Mouse (Mus musculus): ENCODE measurements around the gene Eps15l1.

The Eps15l1 gene

DNA sequence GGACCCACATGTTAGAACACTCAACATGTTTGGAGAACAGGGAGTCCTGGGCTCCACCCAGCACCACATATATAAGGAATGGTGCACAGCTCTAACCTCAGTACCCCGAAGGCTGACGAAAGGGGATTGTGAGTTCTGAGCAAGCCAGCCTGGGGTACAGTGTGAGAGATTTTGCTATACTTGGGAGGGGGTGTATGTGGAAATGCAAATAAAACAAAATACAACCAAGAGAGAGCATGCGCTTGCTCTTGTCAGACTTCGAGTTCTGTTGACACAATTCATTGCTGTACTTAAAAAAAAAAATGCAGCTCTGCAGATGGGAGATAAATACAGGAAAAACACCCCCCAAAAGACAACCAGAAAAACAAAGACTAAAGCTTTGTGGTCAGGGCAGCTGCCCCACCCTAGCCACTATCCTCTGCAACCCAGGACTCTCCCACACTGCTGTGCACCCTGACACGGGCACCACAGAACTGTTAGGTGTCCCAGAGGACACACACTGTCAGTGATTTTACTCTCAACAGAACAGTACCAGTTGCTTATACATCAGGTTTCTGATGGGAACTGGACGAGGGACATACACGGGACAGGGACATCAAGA is 69.8 kb downstream of the Eps15l1 start:
- intact Hi-C loops (cut with DNase I): no loop called here

DNA sequence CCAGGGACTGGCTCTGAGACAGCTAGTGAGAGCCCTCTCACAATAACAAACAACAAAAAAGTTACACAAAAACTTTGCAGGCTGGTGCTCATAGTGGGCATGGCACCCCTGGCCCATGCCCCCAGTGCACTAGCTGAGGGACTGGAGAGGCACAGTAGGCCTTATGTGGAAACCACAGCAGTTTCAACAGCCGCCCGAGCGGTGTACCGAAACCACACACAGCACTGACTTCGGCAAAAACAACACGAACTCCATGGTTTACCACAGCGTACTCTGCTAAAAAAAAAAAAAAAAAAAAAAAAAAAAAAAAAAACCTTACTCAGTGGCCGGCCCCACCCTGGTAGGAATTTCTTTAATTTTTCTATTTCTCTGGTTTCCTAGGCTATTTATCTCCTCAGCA is 70.5 kb downstream of the Eps15l1 start:
- intact Hi-C loops (cut with DNase I): no loop called here

DNA sequence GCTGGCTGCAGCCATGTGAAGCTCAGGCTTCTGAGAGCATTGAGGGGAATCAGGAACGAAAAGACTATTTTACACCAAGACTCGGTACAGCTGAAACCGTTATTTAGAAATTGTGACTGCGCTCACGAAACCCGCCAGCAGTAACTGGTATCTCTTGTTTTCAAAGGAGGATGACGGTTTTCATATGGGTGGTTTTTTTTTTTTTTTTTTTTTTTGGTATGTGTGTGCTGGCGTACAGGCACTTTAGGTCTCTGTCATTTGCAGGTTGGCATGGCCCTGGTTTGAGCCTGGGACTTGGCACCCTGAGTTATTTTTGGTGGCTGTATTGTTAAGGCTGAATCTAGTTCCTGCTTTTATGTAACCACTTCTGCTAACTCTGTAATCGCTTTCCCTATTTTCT is 71.4 kb downstream of the Eps15l1 start:
- intact Hi-C loops (cut with DNase I): no loop called here

DNA sequence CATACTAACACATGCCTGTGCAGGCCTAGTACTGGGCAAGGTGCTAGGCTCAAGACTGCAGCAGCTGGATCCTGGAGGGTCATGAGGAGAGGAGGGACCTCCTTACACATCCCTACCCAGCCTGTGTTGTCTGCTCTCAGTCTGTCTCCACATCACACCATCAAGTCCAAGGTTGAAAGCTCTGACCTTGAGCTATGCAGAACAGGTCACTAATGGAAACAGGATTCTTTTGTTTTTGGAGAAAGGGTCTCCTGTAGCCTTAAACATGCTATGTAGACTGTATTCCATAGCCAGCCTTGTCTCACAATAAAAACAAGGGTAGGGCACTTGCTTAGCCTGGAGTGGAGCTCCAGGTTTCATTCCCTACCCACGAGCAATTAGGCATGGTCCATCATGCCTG is 72.3 kb downstream of the Eps15l1 start:
- intact Hi-C loops (cut with DNase I): no loop called here

DNA sequence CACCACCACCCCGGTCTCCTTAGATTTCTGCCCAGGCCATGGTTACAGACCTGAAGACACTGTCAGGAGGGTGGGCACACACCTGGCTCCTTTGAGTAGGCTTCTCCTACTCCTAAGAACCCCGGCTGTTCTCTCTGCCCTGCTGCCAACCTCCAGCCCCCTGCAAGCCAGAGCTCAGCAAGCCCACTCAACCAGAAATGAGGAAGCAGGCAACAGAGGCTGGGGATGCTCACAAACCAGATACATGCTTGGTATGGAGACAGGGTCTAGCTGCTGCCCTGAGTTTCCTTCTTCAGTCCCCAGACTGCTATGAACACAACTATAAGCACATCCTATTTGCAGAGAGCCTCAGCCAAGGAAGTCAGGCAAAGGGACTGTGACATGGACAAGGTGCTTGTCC is 73.1 kb downstream of the Eps15l1 start:
- intact Hi-C loops (cut with DNase I): no loop called here

DNA sequence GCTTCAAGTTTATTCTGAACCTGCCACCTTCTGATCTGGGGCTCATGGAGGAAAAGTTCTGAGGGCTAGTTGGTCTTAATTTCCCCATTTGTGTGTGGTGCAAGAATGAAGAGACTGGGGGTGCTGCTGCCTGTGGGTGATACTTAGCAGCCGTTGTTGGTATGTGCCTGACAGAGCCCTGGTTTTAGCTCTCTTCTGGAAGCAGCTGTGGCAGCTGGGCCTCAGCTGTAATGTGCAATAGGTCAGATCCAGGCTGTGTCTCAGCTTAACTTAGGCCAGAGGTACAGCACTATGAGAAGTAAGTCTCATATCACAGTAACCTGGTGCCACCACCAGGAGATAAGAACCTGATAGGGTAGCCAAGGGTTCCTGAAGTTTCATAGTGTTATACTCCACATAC is 73.7 kb downstream of the Eps15l1 start:
- intact Hi-C loops (cut with DNase I): no loop called here

DNA sequence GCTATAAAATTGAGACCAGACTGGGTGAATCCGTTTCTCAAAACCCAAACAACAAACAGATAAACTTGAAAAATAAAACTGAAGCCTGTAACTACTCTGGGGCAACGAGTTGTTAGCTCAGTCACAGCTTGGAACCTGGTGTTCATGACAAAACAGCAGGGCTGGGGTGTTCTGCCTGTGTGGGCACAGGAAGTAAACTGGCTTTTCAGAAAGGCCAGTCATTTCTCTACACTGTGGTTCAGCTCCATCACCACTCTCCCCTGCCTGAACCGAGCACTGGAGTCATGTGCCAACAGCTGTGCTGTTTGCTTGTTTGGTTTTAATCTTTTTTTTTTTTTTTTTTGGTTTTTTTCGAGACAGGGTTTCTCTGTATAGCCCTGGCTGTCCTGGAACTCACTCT is 77.5 kb downstream of the Eps15l1 start:
- intact Hi-C loops (cut with DNase I): no loop called here

DNA sequence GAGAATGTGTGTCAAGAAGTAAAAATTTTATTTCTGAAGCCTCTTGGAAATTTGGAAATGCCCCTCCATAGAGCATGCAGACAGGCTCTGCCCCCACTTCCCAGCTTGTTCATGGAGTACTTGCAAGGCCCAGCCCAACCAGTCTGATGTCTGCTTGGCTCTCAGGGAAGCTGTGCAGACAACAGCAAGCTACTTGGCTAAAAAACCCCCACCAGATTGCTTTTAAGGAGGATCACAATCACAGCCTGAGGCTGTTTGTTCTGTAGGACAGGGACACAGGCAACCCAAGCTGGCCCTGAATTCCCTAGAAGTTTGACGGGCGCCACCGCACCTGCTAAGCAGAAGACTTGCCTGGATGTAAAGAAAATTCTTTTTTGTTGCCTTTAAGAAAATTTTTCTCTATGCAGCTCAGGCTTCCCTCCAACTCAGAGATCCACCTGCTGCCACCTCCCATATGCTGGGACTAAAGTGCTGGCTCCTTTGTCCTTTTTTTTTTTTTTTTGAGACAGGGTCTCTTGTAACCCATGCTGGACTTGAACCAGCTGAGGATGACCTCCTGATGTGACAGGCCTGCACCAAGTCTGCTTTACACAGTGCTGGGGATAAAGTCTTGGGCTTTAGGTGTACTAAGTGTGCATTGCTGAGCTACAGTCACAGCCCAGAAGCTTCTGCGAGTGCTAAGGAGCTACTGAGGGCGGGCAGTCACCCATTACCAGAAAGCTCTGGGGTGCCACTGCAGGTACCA is 78.5 kb downstream of the Eps15l1 start:
- intact Hi-C loops (cut with DNase I): no loop called here

DNA sequence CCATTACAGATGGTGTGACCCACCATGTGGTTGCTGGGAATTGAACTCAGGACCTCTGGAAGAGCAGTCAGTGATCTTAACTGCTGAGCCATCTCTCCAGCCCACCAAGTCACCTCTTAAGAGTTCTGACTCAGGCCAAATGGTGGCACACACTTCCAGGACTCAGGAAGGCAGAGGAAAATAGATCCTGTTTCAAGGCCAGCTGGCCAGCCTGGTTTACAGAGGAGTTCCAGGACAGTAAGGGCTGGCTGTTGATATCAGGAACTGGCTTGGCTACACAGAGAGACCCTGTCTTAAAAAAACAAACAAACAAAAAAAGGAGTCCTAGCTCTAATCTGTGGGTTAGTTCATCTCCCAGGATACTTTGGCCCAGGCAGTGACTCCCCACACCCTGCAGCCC is 84.2 kb downstream of the Eps15l1 start:
- intact Hi-C loops (cut with DNase I): no loop called here

DNA sequence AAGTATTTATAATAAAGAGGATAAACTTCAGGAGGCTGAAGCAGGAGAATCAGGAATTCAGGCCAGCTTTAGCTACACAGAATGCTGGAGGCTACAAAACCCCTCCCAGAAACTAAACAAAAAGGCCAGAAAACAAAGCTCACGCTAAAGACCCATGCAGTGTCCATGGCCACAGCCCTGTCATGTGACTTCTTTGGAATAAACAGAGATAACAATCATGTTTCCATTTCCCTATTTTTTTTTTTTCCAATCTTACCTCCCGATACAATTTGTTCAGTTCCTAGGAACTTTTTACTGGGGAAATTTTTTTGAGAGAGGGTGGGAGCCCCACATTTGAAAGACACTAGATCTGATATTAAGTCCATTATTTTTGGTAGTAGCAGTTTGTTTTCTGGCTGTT is 85.0 kb downstream of the Eps15l1 start:
- intact Hi-C loops (cut with DNase I): no loop called here

DNA sequence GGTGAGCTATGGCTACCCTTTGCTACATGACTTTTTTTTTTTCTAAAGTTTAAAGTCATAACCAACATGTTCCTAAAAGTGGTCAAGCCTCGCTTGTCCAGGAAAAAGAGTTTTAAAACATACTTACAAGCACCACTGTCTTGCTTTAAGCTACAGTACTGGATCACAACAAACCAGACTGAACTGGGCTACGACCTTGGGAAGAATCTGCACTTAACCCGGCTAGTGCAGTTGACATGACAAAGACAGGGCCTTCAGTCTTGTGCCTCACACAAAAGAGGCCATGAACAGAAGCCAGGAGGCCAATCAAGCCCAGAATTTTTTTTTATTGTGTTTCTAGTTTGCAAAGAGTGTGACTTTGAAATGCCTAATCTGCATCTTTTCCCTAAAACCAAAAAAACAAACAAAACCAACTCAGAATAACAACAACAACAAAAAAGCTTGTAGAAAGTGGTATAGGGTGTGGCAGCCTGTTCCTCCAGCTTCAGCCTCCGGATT is 87.1 kb downstream of the Eps15l1 start:
- intact Hi-C loops (cut with DNase I): no loop called here

DNA sequence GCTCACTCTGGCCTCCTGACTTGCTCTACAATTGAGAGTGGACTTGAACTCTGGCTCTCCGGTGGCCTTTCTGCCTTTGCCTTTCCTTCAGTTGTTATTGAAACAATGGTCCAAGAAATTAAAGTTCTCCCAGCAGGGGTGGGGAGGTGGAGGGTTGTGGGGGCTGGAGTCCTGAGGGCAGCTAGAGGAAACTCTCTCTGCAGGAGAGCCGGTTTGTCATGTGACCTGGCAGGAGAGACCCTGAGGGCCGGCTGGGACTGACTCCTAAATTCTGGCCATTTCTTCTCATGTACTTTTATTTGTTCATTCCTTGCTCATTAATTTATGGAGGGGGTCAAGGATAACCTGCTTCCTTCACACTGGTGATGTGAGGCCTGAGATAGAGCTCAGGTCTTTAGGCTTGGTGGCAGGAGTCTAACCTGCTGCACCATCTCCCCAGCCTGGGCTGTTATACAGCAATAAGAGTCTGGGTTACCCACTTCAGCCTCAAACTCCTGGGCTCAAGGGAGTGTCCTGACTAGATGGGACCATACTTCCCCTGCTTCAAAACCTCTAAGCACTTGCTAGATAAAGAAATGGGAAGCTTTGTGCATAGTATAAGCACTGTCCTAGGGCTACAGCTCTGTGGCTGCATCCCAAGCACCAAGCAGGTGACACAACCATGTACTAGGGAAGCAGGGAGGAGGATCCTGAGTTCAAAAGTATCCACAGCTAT is 87.7 kb downstream of the Eps15l1 start:
- intact Hi-C loops (cut with DNase I): no loop called here

DNA sequence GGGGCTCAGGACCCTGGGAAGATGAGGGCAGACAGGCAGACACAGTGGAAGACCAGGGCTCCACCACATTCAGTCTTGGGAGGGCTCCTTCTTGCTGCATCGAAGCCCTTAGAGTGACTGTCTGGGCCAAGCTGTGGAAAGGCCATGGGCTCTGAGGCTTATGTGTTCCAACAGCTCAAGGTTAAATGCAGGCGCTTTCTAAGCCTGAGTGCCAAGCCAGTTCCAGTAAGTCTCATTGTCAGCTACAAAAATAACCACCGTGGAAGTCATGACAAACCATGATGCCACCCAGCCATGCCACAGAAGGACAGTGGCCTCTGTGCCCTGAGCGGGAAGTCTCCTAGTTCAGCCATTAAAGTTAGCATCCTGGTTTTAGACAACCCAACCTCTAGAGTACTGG is 89.6 kb downstream of the Eps15l1 start:
- intact Hi-C loops (cut with DNase I): no loop called here

DNA sequence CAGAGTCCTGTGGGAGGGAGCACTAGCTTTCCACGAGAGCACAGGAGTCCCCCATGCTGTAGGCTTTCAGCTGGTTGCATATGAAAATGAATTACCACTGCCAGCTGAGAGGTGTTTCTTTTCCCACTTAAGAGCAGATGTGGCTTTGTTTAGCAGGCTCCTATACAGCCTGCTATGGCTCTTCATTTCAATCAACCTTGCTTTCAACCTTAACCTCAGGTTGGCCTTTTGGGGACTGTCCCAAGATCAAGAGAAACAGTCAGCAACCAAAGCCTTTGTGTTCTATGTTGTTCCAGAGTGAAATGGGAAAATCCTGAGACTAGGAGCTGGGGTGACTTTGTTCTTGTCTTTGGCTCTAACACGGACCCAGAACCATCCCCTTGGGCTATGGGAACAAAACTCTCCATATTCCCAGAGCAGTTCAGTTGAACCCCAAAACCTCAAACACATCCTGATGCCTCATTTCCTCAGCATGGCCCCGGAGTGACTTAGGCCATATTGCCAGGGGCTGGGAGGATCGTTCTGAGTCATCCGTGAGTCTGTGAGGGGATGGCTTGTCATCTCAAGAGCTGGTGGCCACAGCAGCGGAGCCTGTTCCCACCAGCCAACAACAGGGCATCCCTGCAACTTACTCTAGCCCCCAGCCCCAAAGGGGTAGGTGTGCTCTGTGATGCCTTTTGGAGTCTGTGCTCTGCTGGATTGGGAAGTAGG is 90.3 kb downstream of the Eps15l1 start:
- intact Hi-C loops (cut with DNase I): no loop called here

DNA sequence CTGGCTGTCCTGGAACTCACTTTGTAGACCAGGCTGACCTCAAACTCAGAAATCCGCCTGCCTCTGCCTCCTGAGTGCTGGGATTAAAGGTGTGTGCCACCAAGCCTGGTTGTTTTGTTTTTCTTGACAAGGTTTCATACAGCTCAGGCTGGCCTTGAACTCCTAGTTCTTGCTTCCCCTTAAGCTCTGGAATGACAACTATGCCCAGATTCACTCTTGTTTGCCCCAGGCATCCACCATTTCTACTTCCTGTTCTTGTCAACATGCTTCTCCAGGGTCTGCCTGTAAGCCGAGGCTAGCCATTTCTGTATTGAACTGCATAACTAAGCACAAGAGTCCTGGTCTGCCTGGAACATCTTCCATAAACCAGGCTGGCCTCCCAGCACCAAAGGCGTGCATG is 92.1 kb downstream of the Eps15l1 start:
- intact Hi-C loops (cut with DNase I): no loop called here

DNA sequence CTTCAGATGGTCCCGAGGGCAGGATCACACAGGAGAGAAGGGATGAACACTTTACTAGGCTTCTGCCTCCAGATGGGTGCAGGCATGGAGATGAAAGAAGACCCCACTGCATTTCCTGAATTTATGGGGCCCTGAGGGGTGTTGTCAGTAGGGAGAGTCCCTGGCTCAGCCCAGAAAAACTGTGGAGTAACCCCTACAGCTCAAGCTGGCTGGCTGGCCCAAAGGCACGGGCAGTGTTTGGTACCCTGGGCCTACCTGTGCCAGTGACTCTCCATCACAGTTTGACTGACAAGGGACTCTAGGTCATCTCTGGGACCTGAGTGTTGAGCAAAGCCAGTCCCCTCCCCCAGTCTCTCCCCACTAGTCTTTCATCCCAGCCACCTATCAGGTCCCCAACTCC is 96.6 kb downstream of the Eps15l1 start:
- intact Hi-C loops (cut with DNase I): loop anchor here (5.0 kb wide), 1 partner anchor 62 kb away; no protein-coding TSS in a partner anchor

DNA sequence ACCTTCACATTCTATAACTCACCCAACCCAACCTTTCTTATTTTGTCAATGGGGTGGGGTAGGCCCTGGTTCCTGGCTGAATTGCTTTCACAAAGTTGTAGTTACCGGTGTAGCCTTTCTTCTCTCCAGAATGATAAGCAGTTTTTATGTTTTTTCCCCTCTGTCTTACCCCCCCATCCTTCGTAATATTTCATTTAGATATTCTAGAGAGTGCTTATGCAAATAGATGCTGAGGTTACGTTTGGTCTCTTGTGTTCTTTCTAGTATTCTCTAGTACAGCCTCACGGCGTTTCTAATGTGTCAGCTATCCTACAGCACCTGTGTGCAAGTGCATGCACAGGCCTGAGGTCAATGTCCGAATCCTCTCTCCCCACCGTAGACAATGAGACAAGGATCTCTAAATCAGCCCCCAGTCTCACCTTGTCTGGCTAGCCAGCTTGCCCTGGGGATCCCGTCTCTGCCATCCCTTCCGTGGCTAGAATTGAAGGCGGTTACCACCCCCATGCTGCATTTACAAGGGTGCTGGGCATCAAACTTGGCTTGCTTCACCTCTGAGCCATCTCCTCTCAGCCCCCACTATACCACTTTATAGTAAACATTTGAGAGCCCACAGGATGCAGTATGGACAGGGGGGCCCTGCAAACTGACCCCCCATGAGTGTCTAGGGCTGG is 97.1 kb downstream of the Eps15l1 start:
- intact Hi-C loops (cut with DNase I): loop anchor here (5.0 kb wide), 1 partner anchor 62 kb away; no protein-coding TSS in a partner anchor

DNA sequence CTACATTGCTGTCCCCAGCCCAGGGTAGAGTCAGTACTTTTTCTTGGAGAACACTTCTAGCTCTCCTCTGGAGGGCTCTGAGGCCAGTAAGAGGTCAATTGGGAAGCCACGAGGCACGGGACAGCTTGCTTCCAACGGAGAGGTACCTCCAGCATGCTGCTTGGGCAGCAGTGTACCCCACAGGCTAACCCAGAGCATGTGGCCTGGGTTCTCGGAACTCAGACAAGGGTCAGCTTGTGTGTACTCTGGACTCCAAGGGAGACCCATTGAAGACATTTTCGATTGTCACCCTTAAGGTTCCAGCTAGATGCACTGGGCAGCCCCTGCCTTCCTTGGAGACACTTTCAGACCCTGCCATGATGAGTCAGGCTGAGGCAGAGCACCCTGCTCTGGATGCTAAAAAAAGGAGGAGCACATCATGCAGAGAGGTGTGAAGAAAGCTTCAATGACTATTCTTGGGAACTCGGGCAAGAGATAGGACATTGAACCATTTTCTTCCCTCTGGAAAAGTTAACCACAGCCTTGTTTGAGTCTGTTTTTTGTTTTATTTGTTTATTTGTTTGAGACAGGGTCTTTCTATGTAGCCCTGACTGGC is 98.0 kb downstream of the Eps15l1 start:
- intact Hi-C loops (cut with DNase I): loop anchor here (5.0 kb wide), 1 partner anchor 61 kb away; no protein-coding TSS in a partner anchor

DNA sequence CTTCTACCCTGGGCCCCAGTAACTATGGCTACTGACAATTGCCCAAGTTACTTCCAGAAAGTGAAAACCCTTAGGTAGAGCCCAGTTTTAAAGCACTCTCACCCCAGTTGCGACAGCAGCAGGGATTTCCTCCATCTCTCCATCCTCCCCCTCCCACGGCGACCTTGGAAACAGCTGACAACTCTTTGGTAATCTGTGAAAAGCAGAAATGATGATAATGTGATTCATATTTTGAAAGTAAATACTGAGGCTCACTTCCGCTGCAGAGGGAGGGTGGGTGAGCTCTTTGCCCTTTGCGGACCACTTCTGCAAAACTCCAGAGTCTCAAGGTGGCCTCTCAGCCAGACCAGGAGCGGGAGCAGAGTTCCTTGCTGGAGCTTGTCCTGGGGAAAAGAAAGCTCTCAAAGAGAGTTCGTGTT is 98.8 kb downstream of the Eps15l1 start:
- intact Hi-C loops (cut with DNase I): loop anchor here (5.0 kb wide), 1 partner anchor 60 kb away; no protein-coding TSS in a partner anchor

DNA sequence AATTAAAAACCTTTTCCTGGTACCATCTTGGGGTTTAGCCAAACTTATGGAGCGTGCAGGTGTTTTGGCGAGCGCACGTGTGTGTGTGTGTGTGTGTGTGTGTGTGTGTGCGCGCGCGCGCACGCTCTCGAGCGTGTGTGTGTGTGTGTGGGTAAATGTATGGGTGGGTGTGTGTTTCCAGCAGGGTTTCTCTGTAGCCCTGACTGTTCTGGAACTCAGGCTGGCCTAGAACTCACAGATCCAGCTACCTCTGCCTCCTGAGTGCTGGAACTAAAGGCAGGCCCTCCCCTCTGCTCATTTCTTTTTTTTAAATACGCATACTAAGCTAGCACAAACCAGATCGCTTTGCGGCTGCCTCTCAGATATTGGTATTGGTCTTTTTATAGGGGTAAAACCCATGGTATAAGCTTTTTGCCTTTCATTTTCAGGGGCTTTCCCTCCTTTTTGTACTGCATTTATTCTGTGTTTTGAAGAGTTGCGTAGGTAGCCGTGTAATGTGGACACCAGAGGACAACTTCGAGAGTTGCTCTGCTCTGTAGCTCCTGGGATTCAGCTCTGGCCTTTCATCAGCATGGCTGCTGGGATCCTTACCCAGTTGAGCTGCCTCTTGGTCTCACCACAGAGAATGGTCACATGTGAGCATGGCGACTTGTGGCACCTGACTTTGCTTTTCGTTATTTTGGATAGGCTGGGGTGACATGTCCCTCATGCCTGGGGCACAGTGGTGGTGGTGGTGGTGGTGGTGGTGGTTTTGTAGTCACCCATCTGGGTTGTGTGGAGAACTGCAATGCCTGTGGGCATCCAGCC is 99.4 kb downstream of the Eps15l1 start:
- intact Hi-C loops (cut with DNase I): loop anchor here (5.0 kb wide), 1 partner anchor 60 kb away; no protein-coding TSS in a partner anchor
